Mouse (Mus musculus): ENCODE data around the gene Fcgr1. TPM values are rescaled to one million over a fixed set of nuclear protein-coding genes. Genes with fewer than 3 reads are reported as not detected.

The Fcgr1 gene
- polyA plus RNA-seq, 1 experiment from 2014 or later, result 0.89 TPM

DNA sequence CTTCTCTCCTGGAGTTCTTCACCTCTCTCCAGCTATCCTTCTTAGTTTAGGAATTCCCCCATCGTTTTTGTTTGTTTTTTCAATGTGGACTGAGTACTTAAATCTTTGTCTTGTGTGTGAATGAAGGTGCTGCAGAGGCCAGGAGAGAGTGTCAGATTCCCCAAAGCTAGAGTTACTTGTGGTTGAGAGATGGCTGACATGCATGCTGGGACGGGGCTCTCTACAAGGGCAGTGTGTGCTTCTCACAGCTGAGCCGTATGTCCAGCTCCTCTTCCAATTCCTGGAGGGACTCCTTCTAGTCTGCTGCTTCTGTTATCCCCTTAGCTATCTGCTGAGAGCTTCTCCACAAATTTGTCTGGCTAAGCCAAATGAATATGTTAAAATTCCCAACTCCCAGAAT lies 57.9 kb downstream of the Fcgr1 start:
- ATAC-seq (replicated peaks; ENCODE audit: insufficient number of reproducible peaks, low FRiP score, low TSS enrichment), result no peak
- no peak overlapping the region for H3K4me2 ChIP-seq
- H3K36me3 ChIP-seq (ENCODE audit: control insufficient read depth, insufficient read depth, low read length), result no peaks in the 10 kb centered on the region
- peaks cover 11% of the 10 kb centered on the region for H3K4me1 ChIP-seq (ENCODE audit: control insufficient read depth, insufficient read depth, low read length)
- WGBS (ENCODE audit: insufficient replicate concordance), result 46% methylated on average over 3 of the region's 3 CpGs
- H3K9me3 ChIP-seq (replicated peaks; ENCODE audit: control insufficient read depth, low read length), result no peaks in the 10 kb centered on the region
- H3K27ac ChIP-seq (ENCODE audit: low read depth, low read length), result no peak overlapping the region
- H3K4me3 ChIP-seq (ENCODE audit: low read depth, low read length), result no peak overlapping the region
- no peak overlapping the region for H3K9ac ChIP-seq (ENCODE audit: low read depth, low read length)
- H3K27me3 ChIP-seq (ENCODE audit: control insufficient read depth, insufficient read depth, low read length), result no peaks in the 10 kb centered on the region

DNA sequence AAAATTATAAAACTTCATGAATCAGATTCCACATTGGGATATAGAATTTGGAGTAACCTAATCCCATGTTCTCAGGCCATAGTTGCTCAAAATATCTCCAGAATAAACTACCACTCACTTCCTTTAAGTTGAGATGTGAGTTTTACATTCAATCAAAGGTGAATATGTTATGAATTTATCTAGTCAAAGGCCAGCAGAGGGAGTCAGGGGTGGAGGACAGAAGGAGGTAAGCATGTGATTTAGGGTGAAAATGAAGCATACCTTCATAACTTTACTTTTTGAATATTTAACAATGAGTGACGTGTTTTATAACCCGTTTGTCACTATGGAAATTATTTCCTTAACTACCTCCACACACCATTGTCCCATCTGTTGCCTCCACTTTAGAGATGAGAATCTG lies 58.9 kb downstream of the Fcgr1 start:
- ATAC-seq (replicated peaks; ENCODE audit: insufficient number of reproducible peaks, low FRiP score, low TSS enrichment), result no peak

More for the DNA sequence above, 58.9 kb downstream of the Fcgr1 start:
- no peak overlapping the region for H3K9ac ChIP-seq (ENCODE audit: low read depth, low read length)
- H3K27ac ChIP-seq (ENCODE audit: low read depth, low read length), result no peak overlapping the region
- H3K4me3 ChIP-seq (ENCODE audit: low read depth, low read length), result no peak overlapping the region
- no peak overlapping the region for H3K4me2 ChIP-seq
- no peaks in the 10 kb centered on the region for H3K27me3 ChIP-seq (ENCODE audit: control insufficient read depth, insufficient read depth, low read length)
- 88% methylated on average over 2 of the region's 2 CpGs for WGBS (ENCODE audit: insufficient replicate concordance)
- H3K36me3 ChIP-seq (ENCODE audit: control insufficient read depth, insufficient read depth, low read length), result no peaks in the 10 kb centered on the region
- no peaks in the 10 kb centered on the region for H3K9me3 ChIP-seq (replicated peaks; ENCODE audit: control insufficient read depth, low read length)
- peaks cover 9% of the 10 kb centered on the region for H3K4me1 ChIP-seq (ENCODE audit: control insufficient read depth, insufficient read depth, low read length)

Small RNAs within 50 kb of the gene (microRNA-seq; reads per million reads assigned to microRNA genes)
- gene Gm47311 (ENCODE audit: borderline number of aligned reads) (not detected), gene Gm47313 (ENCODE audit: borderline number of aligned reads) (not detected)

Other genes starting within 250 kb of the Fcgr1 start
- gene Vps45, start 235.5 kb downstream of the Fcgr1 start, polyA plus RNA-seq (2014; fragmentation: Nextera tagmentation; extraction: Ambion mirVana), result 20.4 and 23.9 TPM in 2 replicates
- gene Otud7b, start 189.4 kb downstream of the Fcgr1 start, polyA plus RNA-seq (2014; fragmentation: Nextera tagmentation; extraction: Ambion mirVana), result 8.7 and 9.3 TPM in 2 replicates
- gene Mtmr11, start 132.0 kb downstream of the Fcgr1 start, polyA plus RNA-seq (2014; fragmentation: Nextera tagmentation; extraction: Ambion mirVana), result 8.6 and 10.4 TPM in 2 replicates
- 119 and 126 TPM in 2 replicates for gene Sf3b4, start 121.6 kb downstream of the Fcgr1 start, polyA plus RNA-seq (2014; fragmentation: Nextera tagmentation; extraction: Ambion mirVana)
- 12.3 and 18.6 TPM in 2 replicates for gene Sv2a, start 112.8 kb downstream of the Fcgr1 start, polyA plus RNA-seq (2014; fragmentation: Nextera tagmentation; extraction: Ambion mirVana)
- 47.5 and 49.6 TPM in 2 replicates for gene Bola1, start 74.3 kb downstream of the Fcgr1 start, polyA plus RNA-seq (2014; fragmentation: Nextera tagmentation; extraction: Ambion mirVana)
- gene Hist2h2ab, start 74.1 kb downstream of the Fcgr1 start, polyA plus RNA-seq (2014; fragmentation: Nextera tagmentation; extraction: Ambion mirVana), result not detected in 2 replicates
- 3.6 and 5.5 TPM in 2 replicates for gene Hist2h2ac, start 73.1 kb downstream of the Fcgr1 start, polyA plus RNA-seq (2014; fragmentation: Nextera tagmentation; extraction: Ambion mirVana)
- 3.3 and 5.4 TPM in 2 replicates for gene Hist2h2be, start 72.8 kb downstream of the Fcgr1 start, polyA plus RNA-seq (2014; fragmentation: Nextera tagmentation; extraction: Ambion mirVana)
- gene Hist2h3c2, start 54.8 kb downstream of the Fcgr1 start, polyA plus RNA-seq (2014; fragmentation: Nextera tagmentation; extraction: Ambion mirVana), result 1.8 and 2.6 TPM in 2 replicates
- gene Hist2h2aa2, start 53.7 kb downstream of the Fcgr1 start, polyA plus RNA-seq (2014; fragmentation: Nextera tagmentation; extraction: Ambion mirVana), result 17.2 and 27.4 TPM in 2 replicates
- 7.9 and 13.4 TPM in 2 replicates for gene Hist2h2aa1, start 48.5 kb downstream of the Fcgr1 start, polyA plus RNA-seq (2014; fragmentation: Nextera tagmentation; extraction: Ambion mirVana)
- gene Hist2h3c1, start 47.3 kb downstream of the Fcgr1 start, polyA plus RNA-seq (2014; fragmentation: Nextera tagmentation; extraction: Ambion mirVana), result 0.66 and 1.2 TPM in 2 replicates
- gene Hist2h4, start 30.7 kb downstream of the Fcgr1 start, polyA plus RNA-seq (2014; fragmentation: Nextera tagmentation; extraction: Ambion mirVana), result 1.3 and 2.7 TPM in 2 replicates
- gene Hist2h3b, start 25.3 kb downstream of the Fcgr1 start, polyA plus RNA-seq (2014; fragmentation: Nextera tagmentation; extraction: Ambion mirVana), result 24.3 and 29.5 TPM in 2 replicates
- 6.6 and 7.1 TPM in 2 replicates for gene Hist2h2bb, start 24.2 kb downstream of the Fcgr1 start, polyA plus RNA-seq (2014; fragmentation: Nextera tagmentation; extraction: Ambion mirVana)
- 0.43 TPM in 1 of 2 replicates, not detected in the other for gene BC107364, start 158.3 kb upstream of the Fcgr1 start, polyA plus RNA-seq (2014; fragmentation: Nextera tagmentation; extraction: Ambion mirVana)
- 7.4 and 9.3 TPM in 2 replicates for gene Hfe2, start 231.2 kb upstream of the Fcgr1 start, polyA plus RNA-seq (2014; fragmentation: Nextera tagmentation; extraction: Ambion mirVana)

All from heart, embryonic 11.5 days (tissue).